Mouse (Mus musculus): Measurements from ENCODE around the gene Crb2.

Gene Crb2

GRCm38 (mm10) chr2:37766027-37766761 lies 9.9 kb upstream of the Crb2 start:
- in situ Hi-C loops (cut with MseI, MboI) = no loop called here

- in situ Hi-C loops (cut with MseI, MboI) = no loop called here
Measured at GRCm38 (mm10) chr2:37767080-37767547, 8.9 kb upstream of the Crb2 start.

- in situ Hi-C loops (cut with MseI, MboI) = no loop called here
Measured at GRCm38 (mm10) chr2:37767739-37768138, 8.3 kb upstream of the Crb2 start.

GRCm38 (mm10) chr2:37768903-37769302 lies 7.1 kb upstream of the Crb2 start:
- in situ Hi-C loops (cut with MseI, MboI) = no loop called here

GRCm38 (mm10) chr2:37769793-37770192 lies 6.3 kb upstream of the Crb2 start:
- in situ Hi-C loops (cut with MseI, MboI) = no loop called here

GRCm38 (mm10) chr2:37771618-37772285 lies 4.3 kb upstream of the Crb2 start:
- in situ Hi-C loops (cut with MseI, MboI) = no loop called here

- in situ Hi-C loops (cut with MseI, MboI) = no loop called here
Measured at GRCm38 (mm10) chr2:37774571-37774970, 1.5 kb upstream of the Crb2 start.

GRCm38 (mm10) chr2:37776611-37777411 lies 762 bp downstream of the Crb2 start:
- in situ Hi-C loops (cut with MseI, MboI) = no loop called here

- in situ Hi-C loops (cut with MseI, MboI) = no loop called here
Measured at GRCm38 (mm10) chr2:37777958-37778720, 2.1 kb downstream of the Crb2 start.

GRCm38 (mm10) chr2:37780270-37780929 lies 4.4 kb downstream of the Crb2 start:
- in situ Hi-C loops (cut with MseI, MboI) = no loop called here

GRCm38 (mm10) chr2:37781421-37781820 lies 5.4 kb downstream of the Crb2 start:
- in situ Hi-C loops (cut with MseI, MboI) = no loop called here

- in situ Hi-C loops (cut with MseI, MboI) = no loop called here
Measured at GRCm38 (mm10) chr2:37782002-37782401, 6.0 kb downstream of the Crb2 start.

- in situ Hi-C loops (cut with MseI, MboI) = no loop called here
Measured at GRCm38 (mm10) chr2:37784473-37784872, 8.4 kb downstream of the Crb2 start.

GRCm38 (mm10) chr2:37786461-37786860 lies 10.4 kb downstream of the Crb2 start:
- in situ Hi-C loops (cut with MseI, MboI) = no loop called here

GRCm38 (mm10) chr2:37788176-37788962 lies 12.3 kb downstream of the Crb2 start:
- in situ Hi-C loops (cut with MseI, MboI) = no loop called here

- in situ Hi-C loops (cut with MseI, MboI) = no loop called here
Measured at GRCm38 (mm10) chr2:37789029-37789428, 13.0 kb downstream of the Crb2 start.

GRCm38 (mm10) chr2:37789995-37790394 lies 13.9 kb downstream of the Crb2 start:
- in situ Hi-C loops (cut with MseI, MboI) = no loop called here

- in situ Hi-C loops (cut with MseI, MboI) = no loop called here
Measured at GRCm38 (mm10) chr2:37790738-37791137, 14.7 kb downstream of the Crb2 start.

GRCm38 (mm10) chr2:37791340-37791739 lies 15.3 kb downstream of the Crb2 start:
- in situ Hi-C loops (cut with MseI, MboI) = no loop called here

- in situ Hi-C loops (cut with MseI, MboI) = no loop called here
Measured at GRCm38 (mm10) chr2:37796021-37796420, 20.0 kb downstream of the Crb2 start.
